Mouse (Mus musculus) right cerebral cortex, postnatal 36 days (tissue): ENCODE measurements at regions not wholly inside any gene's neighbourhood (a gene's known extent, or its start where the extent isn't known, plus 50 kb on each side); places are given as distances from the start of the nearest gene placed in this dataset.
A peak's percentile ranks its signal among the peaks of the same experiment; 100 is the strongest.

Experiments
- DNase-seq, 2 experiments: peaks; one replicate each; pipeline ENCODE4 v3.0.0; 2022; ENCODE audit warnings: low spot score in 2 of 2, mixed read lengths in 1 of 2

GRCm38 (mm10) chr12:45437271-45437670, 362.8 kb upstream of the Stxbp6 start:
- no peak for DNase-seq

- DNase-seq = peak in 1 of 2 experiments; percentile 5
Observed at GRCm38 (mm10) chr12:45399436-45399835, 324.9 kb upstream of the Stxbp6 start.

GRCm38 (mm10) chr12:45384864-45385263, 310.4 kb upstream of the Stxbp6 start:
- peak in 1 of 2 experiments; percentile 14 for DNase-seq
